Mouse (Mus musculus): ENCODE data around the gene Hexb. TPM values are rescaled to one million over a fixed set of nuclear protein-coding genes. Genes with fewer than 3 reads are reported as not detected.
"Not testable (repeated sequence)": the region's sequence is repeated elsewhere in the genome, so short reads cannot be mapped to it uniquely, and the experiment has no call there.

Gene Hexb
- polyA plus RNA-seq, 1 experiment from 2014 or later = 24.2 TPM

- 92% methylated on average over 10 of the region's 10 CpGs for WGBS
- no peak overlapping the region for H3K4me2 ChIP-seq (replicated peaks)
- no peak overlapping the region for H3K9ac ChIP-seq (replicated peaks)
- no peak for ATAC-seq (ENCODE audit: low FRiP score, low read depth)
- H3K4me3 ChIP-seq = no peak overlapping the region
- no peak overlapping the region for H3K27ac ChIP-seq (replicated peaks)
- peaks cover 85% of the 10 kb centered on the region for H3K36me3 ChIP-seq
- H3K27me3 ChIP-seq = no peaks in the 10 kb centered on the region
- H3K4me1 ChIP-seq = peaks cover 11% of the 10 kb centered on the region
- H3K9me3 ChIP-seq = no peaks in the 10 kb centered on the region
Measured at GRCm38 (mm10) chr13:97175520-97176264, 22.5 kb downstream of the Hexb start.

GRCm38 (mm10) chr13:97145834-97146233 is 52.3 kb downstream of the Hexb start:
- WGBS = 63% methylated on average over 4 of the region's 4 CpGs
- H3K27me3 ChIP-seq = no peaks in the 10 kb centered on the region
- no peak overlapping the region for H3K4me3 ChIP-seq
- no peaks in the 10 kb centered on the region for H3K4me1 ChIP-seq
- no peak for ATAC-seq (ENCODE audit: low FRiP score, low read depth)
- no peaks in the 10 kb centered on the region for H3K9me3 ChIP-seq
- H3K9ac ChIP-seq (replicated peaks) = no peak overlapping the region
- H3K27ac ChIP-seq (replicated peaks) = no peak overlapping the region
- no peak overlapping the region for H3K4me2 ChIP-seq (replicated peaks)
- H3K36me3 ChIP-seq = peaks cover 59% of the 10 kb centered on the region

- ATAC-seq (ENCODE audit: low FRiP score, low read depth) = no peak
- Histone ChIP-seq H3K27me3 (no peaks in the 10 kb centered on the region), H3K4me2 (replicated peaks) (no peak overlapping the region), H3K27ac (replicated peaks) (no peak overlapping the region), H3K4me3 (no peak overlapping the region), H3K9ac (replicated peaks) (no peak overlapping the region), H3K36me3 (peaks cover 30% of the 10 kb centered on the region), H3K4me1 (peaks cover 7% of the 10 kb centered on the region), H3K9me3 (no peaks in the 10 kb centered on the region)
- WGBS = 91% methylated on average over 7 of the region's 7 CpGs
Measured at GRCm38 (mm10) chr13:97142321-97142720, 55.8 kb downstream of the Hexb start.

- not testable (repeated sequence) for H3K9me3 ChIP-seq; ATAC-seq (ENCODE audit: low FRiP score, low read depth); H3K27me3 ChIP-seq; H3K4me1 ChIP-seq
- Histone ChIP-seq H3K4me3 (peak overlapping the region; percentile 89), H3K36me3 (peaks cover 32% of the 10 kb centered on the region), H3K9ac (replicated peaks) (peak overlapping the region; percentile 89), H3K27ac (replicated peaks) (peak overlapping the region; percentile 87; the same call in 1 of the 2 replicates), H3K4me2 (replicated peaks) (peak overlapping the region; percentile 75)
- 34% methylated on average over 8 of the region's 8 CpGs for WGBS
Measured at GRCm38 (mm10) chr13:97138404-97138931, 59.7 kb downstream of the Hexb start.

- Histone ChIP-seq H3K9ac (replicated peaks) (peak within 1 kb of the TSS; percentile 89), H3K4me1 (peaks cover 7% of the 10 kb centered on the region), H3K27me3 (no peaks in the 10 kb centered on the region), H3K36me3 (peaks cover 31% of the 10 kb centered on the region), H3K4me2 (replicated peaks) (peak within 1 kb of the TSS; percentile 75), H3K9me3 (no peaks in the 10 kb centered on the region), H3K27ac (replicated peaks) (peak within 1 kb of the TSS; percentile 87), H3K4me3 (peak within 1 kb of the TSS; percentile 89)
- WGBS = under 1% methylated on average over 57 of the region's 57 CpGs
- peak; percentile 97 for ATAC-seq (ENCODE audit: low FRiP score, low read depth)
Measured at GRCm38 (mm10) chr13:97137466-97138400, 60.4 kb downstream of the Hexb start, which contains the start of the genes Gfm2 and Nsa2. Gfm2 (plus strand) TSS chr13:97137937. Nsa2 (minus strand) TSS chr13:97137937.

GRCm38 (mm10) chr13:97130413-97130812 is 67.7 kb downstream of the Hexb start:
- not testable (repeated sequence) for H3K4me1 ChIP-seq; ATAC-seq (ENCODE audit: low FRiP score, low read depth); H3K27ac ChIP-seq (replicated peaks); H3K9ac ChIP-seq (replicated peaks); H3K4me3 ChIP-seq; H3K9me3 ChIP-seq; H3K27me3 ChIP-seq; H3K4me2 ChIP-seq (replicated peaks)
- peaks cover 37% of the 10 kb centered on the region for H3K36me3 ChIP-seq
- WGBS = no CpG with 5 or more reads among the region's 2 CpGs

GRCm38 (mm10) chr13:97129654-97130053 is 68.5 kb downstream of the Hexb start:
- ATAC-seq (ENCODE audit: low FRiP score, low read depth); H3K4me1 ChIP-seq; H3K27me3 ChIP-seq; H3K4me3 ChIP-seq; H3K9ac ChIP-seq (replicated peaks); H3K9me3 ChIP-seq; H3K4me2 ChIP-seq (replicated peaks); H3K27ac ChIP-seq (replicated peaks): not testable (repeated sequence)
- WGBS = 98% methylated on average over 4 of the region's 4 CpGs
- peaks cover 30% of the 10 kb centered on the region for H3K36me3 ChIP-seq

Other genes starting within 250 kb of the Hexb start
- gene 1700029F12Rik, start 164.0 kb downstream of the Hexb start, polyA plus RNA-seq (2016; fragmentation: Nextera tagmentation; extraction: Ambion mirVana) = not detected in 2 replicates
- 12.9 and 13.4 TPM in 2 replicates for gene Fam169a, start 131.1 kb downstream of the Hexb start, polyA plus RNA-seq (2016; fragmentation: Nextera tagmentation; extraction: Ambion mirVana)
- 0.24 and 0.85 TPM in 2 replicates for gene Gm6169, start 99.1 kb downstream of the Hexb start, polyA plus RNA-seq (2016; fragmentation: Nextera tagmentation; extraction: Ambion mirVana)
- 35.7 and 39.2 TPM in 2 replicates for gene Gfm2, start 60.4 kb downstream of the Hexb start, polyA plus RNA-seq (2016; fragmentation: Nextera tagmentation; extraction: Ambion mirVana)
- 48.9 and 60.9 TPM in 2 replicates for gene Nsa2, start 60.4 kb downstream of the Hexb start, polyA plus RNA-seq (2016; fragmentation: Nextera tagmentation; extraction: Ambion mirVana)
- 21.9 and 22.0 TPM in 2 replicates for gene Enc1, start 42.7 kb upstream of the Hexb start, polyA plus RNA-seq (2016; fragmentation: Nextera tagmentation; extraction: Ambion mirVana)